Mouse (Mus musculus): ENCODE measurements around the gene Brsk2.

GRCm38 (mm10) chr7:141959133-141959532, 9.6 kb downstream of the Brsk2 start:
- TF ChIP-seq CTCF (IDR thresholded peaks at IDR 0.05; ENCODE audit: low read depth, low read length) (no peak), POLR2A (IDR thresholded peaks at IDR 0.05; ENCODE audit: borderline replicate concordance, low read depth, low read length) (no peak)
